Mouse (Mus musculus): ENCODE results near the gene Tedc2.
A peak's percentile ranks its signal among the peaks of the same experiment; 100 is the strongest.

DNA sequence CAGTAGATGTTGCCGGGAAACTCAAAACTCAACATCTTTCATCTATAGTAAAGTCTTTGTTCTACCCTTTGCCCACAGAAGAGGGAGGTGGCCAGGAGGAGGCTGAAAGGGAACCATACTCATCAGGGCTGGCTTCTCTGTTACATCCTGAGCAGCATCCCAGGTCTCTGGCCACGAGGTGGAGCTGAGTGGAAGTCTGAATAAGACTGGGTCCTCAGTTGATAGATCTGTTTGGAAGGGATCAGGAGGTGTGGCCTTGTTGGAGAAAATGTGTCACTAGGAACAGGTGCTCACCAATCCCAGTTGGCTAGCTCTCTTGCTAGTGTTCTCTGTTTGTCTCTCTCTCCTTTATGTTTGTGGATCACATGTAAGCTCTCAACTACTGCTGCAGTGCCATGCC, 25.3 kb downstream of the Tedc2 start:
- no peak for TF ChIP-seq EP300 (IDR thresholded peaks at IDR 0.05; ENCODE audit: insufficient read depth, low read depth, low read length)
- peak; percentile 7 for TF ChIP-seq CTCF (IDR thresholded peaks at IDR 0.05; ENCODE audit: low read depth, low read length)
- no peak for TF ChIP-seq POLR2A (IDR thresholded peaks at IDR 0.05; ENCODE audit: insufficient read depth, low read length)
